Mouse (Mus musculus): ENCODE results near the gene Scrn1. TPM values are rescaled to one million over a fixed set of nuclear protein-coding genes. Genes with fewer than 3 reads are reported as not detected.

Scrn1 gene
- total RNA-seq, 2 experiments from 2014 or later, result 31.0 to 41.6 TPM

GRCm38 (mm10) chr6:54530182-54530581 lies 36.1 kb downstream of the Scrn1 start:
- DNase-seq, result no peak

- DNase-seq, result no peak
Measured at GRCm38 (mm10) chr6:54528666-54529065, 37.6 kb downstream of the Scrn1 start.

- no peak for DNase-seq
Measured at GRCm38 (mm10) chr6:54518758-54519157, 47.5 kb downstream of the Scrn1 start.

- DNase-seq, result no peak
Measured at GRCm38 (mm10) chr6:54516512-54517134, 49.7 kb downstream of the Scrn1 start.

GRCm38 (mm10) chr6:54512256-54512655 lies 54.0 kb downstream of the Scrn1 start:
- no peak for DNase-seq

GRCm38 (mm10) chr6:54509264-54509663 lies 57.0 kb downstream of the Scrn1 start:
- no peak for DNase-seq

- no peak for DNase-seq
Measured at GRCm38 (mm10) chr6:54508256-54508793, 58.0 kb downstream of the Scrn1 start.

- no peak for DNase-seq
Measured at GRCm38 (mm10) chr6:54507808-54508207, 58.5 kb downstream of the Scrn1 start.

GRCm38 (mm10) chr6:54507002-54507401 lies 59.3 kb downstream of the Scrn1 start:
- DNase-seq, result peak; percentile 53 to 74

- no peak for DNase-seq
Measured at GRCm38 (mm10) chr6:54506318-54506717, 60.0 kb downstream of the Scrn1 start.

- DNase-seq, result peak; percentile 52 to 79
Measured at GRCm38 (mm10) chr6:54502661-54503115, 63.6 kb downstream of the Scrn1 start.

- no peak for DNase-seq
Measured at GRCm38 (mm10) chr6:54496214-54496613, 70.1 kb downstream of the Scrn1 start.

GRCm38 (mm10) chr6:54494612-54495398 lies 71.5 kb downstream of the Scrn1 start:
- peak; percentile 57 to 62 for DNase-seq

GRCm38 (mm10) chr6:54494097-54494496 lies 72.2 kb downstream of the Scrn1 start:
- no peak for DNase-seq

GRCm38 (mm10) chr6:54491074-54491473 lies 75.2 kb downstream of the Scrn1 start:
- DNase-seq, result no peak

GRCm38 (mm10) chr6:54485973-54486569 lies 80.2 kb downstream of the Scrn1 start:
- no peak for DNase-seq

- DNase-seq, result peak; percentile 20 to 58
Measured at GRCm38 (mm10) chr6:54485435-54485901, 80.8 kb downstream of the Scrn1 start.

GRCm38 (mm10) chr6:54485000-54485399 lies 81.3 kb downstream of the Scrn1 start:
- DNase-seq, result no peak

- no peak for DNase-seq
Measured at GRCm38 (mm10) chr6:54481390-54482112, 84.7 kb downstream of the Scrn1 start.

- peak; percentile 48 to 65 for DNase-seq
Measured at GRCm38 (mm10) chr6:54478646-54479324, 87.5 kb downstream of the Scrn1 start.

- DNase-seq, result no peak
Measured at GRCm38 (mm10) chr6:54475926-54476667, 90.2 kb downstream of the Scrn1 start.
